Mouse (Mus musculus) yolk sac, embryonic 10.5 days (tissue): ENCODE measurements around the gene Iqgap2.

Experiments
- DNase-seq: peaks from one replicate; pipeline ENCODE4 v3.0.0-alpha.2; 2017; ENCODE audit warnings: low spot score

The Iqgap2 gene

GRCm38 (mm10) chr13:95891491-95891925 is at the start of gene Iqgap2:
Gene Iqgap2, minus strand, starts transcription at chr13:95891922.
- no peak for DNase-seq

GRCm38 (mm10) chr13:95940811-95941210 is 49.1 kb upstream of the Iqgap2 start:
- no peak for DNase-seq

GRCm38 (mm10) chr13:95924201-95924621 is 32.5 kb upstream of the Iqgap2 start:
- no peak for DNase-seq

GRCm38 (mm10) chr13:95922626-95923025 is 30.9 kb upstream of the Iqgap2 start:
- no peak for DNase-seq

GRCm38 (mm10) chr13:95918624-95919284 is 27.0 kb upstream of the Iqgap2 start:
- DNase-seq: no peak

- DNase-seq: no peak
Observed at GRCm38 (mm10) chr13:95913046-95913406, 21.3 kb upstream of the Iqgap2 start.

- DNase-seq: no peak
Observed at GRCm38 (mm10) chr13:95912157-95913045, 20.7 kb upstream of the Iqgap2 start.

GRCm38 (mm10) chr13:95910270-95910669 is 18.5 kb upstream of the Iqgap2 start:
- DNase-seq: no peak

GRCm38 (mm10) chr13:95909244-95909643 is 17.5 kb upstream of the Iqgap2 start:
- no peak for DNase-seq

GRCm38 (mm10) chr13:95902696-95903095 is 11.0 kb upstream of the Iqgap2 start:
- no peak for DNase-seq

GRCm38 (mm10) chr13:95899885-95900650 is 8.3 kb upstream of the Iqgap2 start:
- DNase-seq: no peak

GRCm38 (mm10) chr13:95896501-95896900 is 4.8 kb upstream of the Iqgap2 start:
- no peak for DNase-seq

GRCm38 (mm10) chr13:95893166-95893565 is 1.4 kb upstream of the Iqgap2 start:
- no peak for DNase-seq

- DNase-seq: peak; percentile 32
Observed at GRCm38 (mm10) chr13:95892611-95893145, 956 bp upstream of the Iqgap2 start.

GRCm38 (mm10) chr13:95891926-95892610 is 346 bp upstream of the Iqgap2 start:
- DNase-seq: peak; percentile 88

GRCm38 (mm10) chr13:95890851-95891471 is 761 bp downstream of the Iqgap2 start:
- peak; percentile 88 for DNase-seq

GRCm38 (mm10) chr13:95889981-95890545 is 1.7 kb downstream of the Iqgap2 start:
- peak; percentile 62 for DNase-seq

GRCm38 (mm10) chr13:95889366-95889765 is 2.4 kb downstream of the Iqgap2 start:
- DNase-seq: no peak

GRCm38 (mm10) chr13:95888621-95889020 is 3.1 kb downstream of the Iqgap2 start:
- DNase-seq: no peak

GRCm38 (mm10) chr13:95888170-95888569 is 3.6 kb downstream of the Iqgap2 start:
- DNase-seq: no peak

- no peak for DNase-seq
Observed at GRCm38 (mm10) chr13:95887375-95887774, 4.3 kb downstream of the Iqgap2 start.
